Mouse (Mus musculus) heart, postnatal 0 days (tissue): ENCODE results near the gene Acap1. TPM values are rescaled to one million over a fixed set of nuclear protein-coding genes. Genes with fewer than 3 reads are reported as not detected.
A peak's percentile ranks its signal among the peaks of the same experiment; 100 is the strongest.

Source experiments
- ATAC-seq: fragments of 200-750 bp; cut with Nextera tagmentation; 2 replicates; pipeline ENCODE4 v1.8.0; 2017; ENCODE audit warnings: low read depth, moderate number of reproducible peaks, moderate library complexity; ENCODE audit not compliant: insufficient read depth
- DNase-seq: peaks from one replicate; pipeline ENCODE4 v3.0.0-alpha.2; 2016; ENCODE audit warnings: low spot score
- H3K27ac ChIP-seq: fragments of 300-500 bp; sonication (generic); 2 replicates; pipeline ENCODE4 v1.5.1; 2014; ENCODE audit warnings: low read depth, mild to moderate bottlenecking
- H3K27me3 ChIP-seq: fragments of 300-500 bp; sonication (generic); 2 replicates; pipeline ENCODE4 v1.6.1; 2014; ENCODE audit warnings: low read length, mixed read lengths; ENCODE audit not compliant: control insufficient read depth, insufficient read depth
- H3K36me3 ChIP-seq: fragments of 300-500 bp; sonication (generic); replicated peaks from 2 replicates; pipeline ENCODE4 v1.6.1; 2014; ENCODE audit warnings: low read length, mixed read lengths; ENCODE audit not compliant: control insufficient read depth, insufficient read depth
- H3K4me1 ChIP-seq: fragments of 300-500 bp; sonication (generic); 2 replicates; pipeline ENCODE4 v1.6.1; 2014; ENCODE audit warnings: antibody characterized with exemption; ENCODE audit not compliant: control insufficient read depth, insufficient read depth
- H3K4me2 ChIP-seq: fragments of 300-500 bp; sonication (generic); 2 replicates; pipeline ENCODE4 v1.6.1; 2014; ENCODE audit warnings: low read depth, mild to moderate bottlenecking, low read length, moderate library complexity
- H3K4me3 ChIP-seq: fragments of 300-500 bp; sonication (generic); 2 replicates; pipeline ENCODE4 v1.5.1; 2014; ENCODE audit warnings: low read depth, low read length
- H3K9ac ChIP-seq: fragments of 300-500 bp; sonication (generic); replicated peaks from 2 replicates; pipeline ENCODE4 v1.6.1; 2014; ENCODE audit warnings: low read depth, low read length, mixed read lengths
- H3K9me3 ChIP-seq: fragments of 300-500 bp; sonication (generic); replicated peaks from 2 replicates; pipeline ENCODE4 v1.6.1; 2016; ENCODE audit warnings: low read length; ENCODE audit not compliant: control insufficient read depth
- CTCF ChIP-seq: IDR thresholded peaks from 2 replicates; pipeline ENCODE4 v1.5.1; 2016; ENCODE audit warnings: antibody characterized with exemption, control low read depth, low read depth
- EP300 ChIP-seq: IDR thresholded peaks from 2 replicates; pipeline ENCODE4 v1.6.1; 2016; ENCODE audit warnings: antibody characterized with exemption, low read depth
- WGBS: fragments of 180-500 bp; shearing (Covaris S2); extraction: QIAGEN DNeasy Blood & Tissue Kit; methylation state at CpG from one replicate; pipeline ENCODE4 v1.1.7; 2014; 5-methylcytosine and 5-hydroxymethylcytosine counted together
- polyA plus RNA-seq: library from polyadenylated mRNA; unstranded; fragments of >200 nt; fragmentation: Nextera tagmentation; extraction: Ambion mirVana; gene quantifications from 2 replicates; pipeline ENCODE4 v1.2.1, GENCODE M21; 2015
- total RNA-seq: library from RNA; depleted of rRNA; stranded (reverse); fragments of >200 nt; gene quantifications from 2 replicates; pipeline ENCODE4 v1.2.3, GENCODE M21; 2014; ENCODE audit warnings: low replicate concordance

Gene Acap1
- total and polyA plus RNA-seq, 2 experiments from 2014 or later: 2.5 TPM

GRCm38 (mm10) chr11:69884663-69885062 lies 10.7 kb downstream of the Acap1 start:
- H3K9me3 ChIP-seq: no peaks in the 10 kb centered on the region
- TF ChIP-seq CTCF: no peak
- no peak for TF ChIP-seq EP300
- no peak for DNase-seq
- 0 out of 2 replicates have a peak, but pooled peaks cover 6% of the 10 kb centered on the region for H3K27me3 ChIP-seq
- no peak for ATAC-seq
- H3K9ac ChIP-seq: no peak overlapping the region; the same call in 1 of the 2 replicates
- H3K4me3 ChIP-seq: no peak overlapping the region
- no peaks in the 10 kb centered on the region for H3K36me3 ChIP-seq
- H3K27ac ChIP-seq: peak overlapping the region; percentile 60
- WGBS: 69% methylated on average over 8 of the region's 8 CpGs
- H3K4me2 ChIP-seq: peak overlapping the region; percentile 33
- H3K4me1 ChIP-seq: peaks cover 8% of the 10 kb centered on the region; the same call in 1 of the 2 replicates

GRCm38 (mm10) chr11:69884240-69884639 lies 11.1 kb downstream of the Acap1 start:
- DNase-seq (no peak), ATAC-seq (no peak)
- H3K27ac ChIP-seq: peak overlapping the region; percentile 60
- H3K4me2 ChIP-seq: peak overlapping the region; percentile 33
- peaks cover 8% of the 10 kb centered on the region; the same call in 1 of the 2 replicates for H3K4me1 ChIP-seq
- WGBS: 53% methylated on average over 9 of the region's 9 CpGs
- no peaks in the 10 kb centered on the region for H3K9me3 ChIP-seq
- 0 out of 2 replicates have a peak, but pooled peaks cover 2% of the 10 kb centered on the region for H3K27me3 ChIP-seq
- TF ChIP-seq EP300: no peak
- no peak for TF ChIP-seq CTCF
- H3K9ac ChIP-seq: no peak overlapping the region; the same call in 1 of the 2 replicates
- no peaks in the 10 kb centered on the region for H3K36me3 ChIP-seq
- no peak overlapping the region for H3K4me3 ChIP-seq

- ATAC-seq (no peak), DNase-seq (no peak)
- Histone ChIP-seq H3K9me3 (no peaks in the 10 kb centered on the region), H3K4me1 (peaks cover 8% of the 10 kb centered on the region; the same call in 1 of the 2 replicates), H3K4me3 (no peak overlapping the region), H3K27me3 (no peaks in the 10 kb centered on the region), H3K4me2 (no peak overlapping the region), H3K9ac (no peak overlapping the region), H3K27ac (peak overlapping the region; percentile 60), H3K36me3 (no peaks in the 10 kb centered on the region)
- TF ChIP-seq EP300: no peak
- TF ChIP-seq CTCF: no peak
- 76% methylated on average over 8 of the region's 8 CpGs for WGBS
These were observed 11.7 kb downstream of the Acap1 start for GRCm38 (mm10) chr11:69883527-69884151.

GRCm38 (mm10) chr11:69883066-69883465 lies 12.3 kb downstream of the Acap1 start:
- 60% methylated on average over 4 of the region's 4 CpGs for WGBS

GRCm38 (mm10) chr11:69881787-69882670 lies 13.3 kb downstream of the Acap1 start:
- H3K9ac ChIP-seq: peak overlapping the region; percentile 59; the same call in 1 of the 2 replicates
- DNase-seq (no peak), ATAC-seq (no peak)
- no peak for TF ChIP-seq EP300
- TF ChIP-seq CTCF: no peak
- H3K36me3 ChIP-seq: no peaks in the 10 kb centered on the region
- H3K27me3 ChIP-seq: no peaks in the 10 kb centered on the region
- H3K4me2 ChIP-seq: peak overlapping the region; percentile 81
- H3K4me1 ChIP-seq: peaks cover 8% of the 10 kb centered on the region; the same call in 1 of the 2 replicates
- H3K9me3 ChIP-seq: no peaks in the 10 kb centered on the region
- whole genome bisulfite sequencing: 60% methylated on average over 21 of the region's 21 CpGs
- H3K4me3 ChIP-seq: peak overlapping the region; percentile 58
- peak overlapping the region; percentile 90 for H3K27ac ChIP-seq

More at GRCm38 (mm10) chr11:69883066-69883465, 12.3 kb downstream of the Acap1 start:
- Histone ChIP-seq H3K9ac (no peak overlapping the region), H3K36me3 (no peaks in the 10 kb centered on the region), H3K9me3 (no peaks in the 10 kb centered on the region), H3K27ac (no peak overlapping the region), H3K4me3 (no peak overlapping the region), H3K27me3 (no peaks in the 10 kb centered on the region), H3K4me2 (no peak overlapping the region), H3K4me1 (peaks cover 8% of the 10 kb centered on the region; the same call in 1 of the 2 replicates)
- ATAC-seq (no peak), DNase-seq (no peak)
- TF ChIP-seq CTCF: peak; percentile 22
- TF ChIP-seq EP300: no peak
